Mouse (Mus musculus) CD8-positive naive resting alpha-beta T cell, adult 2 months (primary cell): ENCODE measurements around the gene Rrp15.

Experiments
- DNase-seq, 2 experiments: peaks; one replicate each; pipeline ENCODE4 v3.0.0; 2022; ENCODE audit warnings: low read depth in 2 of 2, low spot score in 2 of 2

Gene Rrp15

DNA sequence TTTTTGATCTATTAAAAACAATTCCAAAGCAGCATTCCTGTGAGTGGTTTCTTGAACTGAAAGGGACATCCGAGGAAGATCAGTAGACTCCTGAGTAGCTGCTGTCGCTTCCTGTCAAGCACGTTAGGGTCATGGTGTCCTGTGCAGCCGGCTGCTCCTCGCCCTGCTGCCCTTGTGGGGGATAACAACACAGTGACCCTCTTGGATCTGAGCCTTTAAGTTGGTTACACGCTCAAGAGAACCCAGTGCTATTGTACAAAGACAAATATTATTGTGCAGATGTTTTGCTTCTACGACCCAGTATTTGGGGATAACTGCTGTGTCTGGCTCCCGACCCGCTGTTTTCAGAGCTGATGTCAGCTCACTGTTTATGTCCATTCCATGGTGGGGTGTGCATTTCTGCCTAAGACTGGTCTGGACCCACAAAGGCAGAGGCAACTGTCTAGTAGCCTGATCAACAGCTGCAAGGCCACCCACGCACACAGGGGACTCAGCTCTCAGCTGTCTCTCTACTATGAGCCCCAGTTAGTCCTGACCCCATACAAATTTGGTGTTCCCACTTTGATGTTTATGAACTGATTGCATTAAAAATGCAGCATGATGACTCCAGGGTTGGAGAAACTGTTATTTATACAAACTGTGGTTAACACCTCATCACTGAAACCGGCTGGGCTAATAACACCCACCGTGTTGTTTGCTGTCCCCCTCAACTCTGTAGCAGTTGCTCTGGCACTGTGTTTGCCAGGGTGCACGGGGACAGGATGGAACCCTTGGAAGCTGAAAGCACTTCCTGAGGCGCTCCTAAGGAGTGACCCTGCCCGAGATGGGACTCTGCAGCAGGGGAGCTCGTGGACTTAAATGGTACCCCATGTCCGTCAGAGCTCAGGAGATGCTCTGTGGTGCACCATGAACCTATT lies 33.9 kb downstream of the Rrp15 start:
- no peak for DNase-seq

DNA sequence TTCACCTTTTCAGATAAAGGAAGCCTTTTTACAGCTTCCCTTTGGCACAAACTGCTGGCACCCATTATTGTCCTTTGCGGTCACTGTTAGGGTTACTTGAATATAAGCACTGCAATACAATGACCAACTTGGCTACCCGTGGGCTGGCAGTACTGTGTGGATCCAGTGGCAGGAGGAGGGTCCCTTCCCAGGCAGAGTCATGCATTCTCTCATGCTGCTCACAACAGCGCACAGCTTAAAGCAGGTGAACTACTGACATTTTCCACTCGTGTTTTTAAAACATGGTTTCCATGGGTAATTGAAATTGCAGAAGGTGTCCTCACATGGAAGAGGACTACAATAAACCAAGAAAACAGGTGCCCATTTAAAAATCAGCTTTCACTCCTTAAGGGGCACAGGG lies 34.9 kb downstream of the Rrp15 start:
- DNase-seq, result no peak

DNA sequence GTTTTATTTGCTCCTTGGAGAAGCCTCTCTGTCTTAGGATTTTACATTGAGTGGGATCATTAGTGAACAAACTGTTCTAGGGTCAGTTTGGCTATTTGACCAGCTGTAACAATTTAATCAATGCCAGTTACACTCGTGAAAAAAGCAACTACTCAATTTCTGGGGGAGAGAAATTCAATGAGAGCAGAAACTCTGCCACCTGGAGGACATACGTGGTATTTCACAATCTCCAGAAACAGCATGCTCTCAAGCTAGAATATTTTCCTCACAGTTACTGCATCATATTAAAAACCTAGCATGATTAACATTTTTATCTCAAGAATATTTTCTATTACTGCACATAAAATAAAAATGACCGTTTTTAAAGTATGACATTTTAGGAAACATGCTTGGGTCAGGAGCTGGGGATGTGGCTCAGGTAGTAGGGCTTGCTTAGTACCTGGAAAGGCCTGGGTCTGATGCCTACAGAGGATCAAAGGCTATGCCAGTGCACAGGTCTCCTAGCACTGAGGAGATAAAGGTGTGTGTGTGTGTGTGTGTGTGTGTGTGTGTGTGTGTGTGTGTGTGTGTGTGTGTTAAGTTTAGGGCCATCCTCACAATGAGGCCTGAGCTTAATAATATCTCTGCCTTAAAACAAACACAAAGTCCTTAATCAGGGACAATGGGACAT lies 36.2 kb downstream of the Rrp15 start:
- DNase-seq, result no peak

DNA sequence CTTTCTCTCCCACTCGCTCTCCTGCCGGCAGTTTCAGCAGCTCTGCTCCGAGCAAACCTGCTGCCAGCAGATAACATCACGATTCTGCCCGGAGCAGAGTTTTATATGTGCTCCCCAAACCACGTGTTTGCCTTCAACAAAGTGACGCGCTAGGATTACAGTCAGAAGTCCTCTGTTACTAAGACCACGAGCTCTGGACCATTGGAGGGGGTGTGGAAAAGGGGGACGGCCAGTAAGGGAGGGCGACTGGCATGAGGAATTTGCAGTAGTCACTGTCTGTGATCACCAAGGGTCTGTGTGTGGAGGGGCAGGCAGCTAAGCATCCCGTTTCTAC lies 43.3 kb downstream of the Rrp15 start, which contains the start of gene Tgfb2:
TSS of gene Tgfb2 (minus strand) at position 75 of the 334 bp plus-strand sequence.
- no peak for DNase-seq

DNA sequence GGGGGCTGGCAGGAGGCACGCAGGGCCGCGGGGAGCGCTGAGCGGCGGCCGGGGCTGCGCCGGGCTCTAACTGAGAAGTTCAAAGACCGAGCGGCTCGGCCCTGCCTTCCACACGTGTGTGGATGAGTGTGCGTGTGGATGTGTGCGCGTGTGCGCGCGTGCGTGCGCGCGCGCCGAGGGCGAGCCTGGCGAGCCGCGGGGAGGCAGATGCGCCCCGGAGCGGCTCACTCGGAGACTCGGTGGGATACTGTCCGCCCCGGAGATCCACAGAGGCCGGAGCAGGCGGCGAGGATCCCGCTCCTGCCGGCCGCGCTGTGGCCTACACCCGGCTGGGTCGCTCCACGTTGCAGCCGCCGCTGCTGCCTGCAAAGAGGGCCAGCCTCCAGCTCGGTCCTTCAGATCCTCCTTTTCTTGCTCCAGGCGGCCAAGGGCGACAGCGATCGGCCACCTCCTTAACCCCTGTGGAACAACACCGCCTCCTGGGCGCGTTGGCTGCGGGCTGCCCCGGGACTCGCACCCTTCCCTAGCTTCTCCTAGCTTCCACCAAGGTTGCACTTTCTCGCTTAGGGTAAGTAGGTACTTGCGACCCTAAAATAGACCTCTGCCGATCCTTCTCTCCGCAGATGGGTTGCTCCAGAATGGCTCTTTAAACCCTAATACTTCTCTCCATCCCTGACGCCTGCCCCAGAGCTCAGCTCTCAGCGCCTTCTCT lies 43.8 kb downstream of the Rrp15 start:
- DNase-seq, result no peak

DNA sequence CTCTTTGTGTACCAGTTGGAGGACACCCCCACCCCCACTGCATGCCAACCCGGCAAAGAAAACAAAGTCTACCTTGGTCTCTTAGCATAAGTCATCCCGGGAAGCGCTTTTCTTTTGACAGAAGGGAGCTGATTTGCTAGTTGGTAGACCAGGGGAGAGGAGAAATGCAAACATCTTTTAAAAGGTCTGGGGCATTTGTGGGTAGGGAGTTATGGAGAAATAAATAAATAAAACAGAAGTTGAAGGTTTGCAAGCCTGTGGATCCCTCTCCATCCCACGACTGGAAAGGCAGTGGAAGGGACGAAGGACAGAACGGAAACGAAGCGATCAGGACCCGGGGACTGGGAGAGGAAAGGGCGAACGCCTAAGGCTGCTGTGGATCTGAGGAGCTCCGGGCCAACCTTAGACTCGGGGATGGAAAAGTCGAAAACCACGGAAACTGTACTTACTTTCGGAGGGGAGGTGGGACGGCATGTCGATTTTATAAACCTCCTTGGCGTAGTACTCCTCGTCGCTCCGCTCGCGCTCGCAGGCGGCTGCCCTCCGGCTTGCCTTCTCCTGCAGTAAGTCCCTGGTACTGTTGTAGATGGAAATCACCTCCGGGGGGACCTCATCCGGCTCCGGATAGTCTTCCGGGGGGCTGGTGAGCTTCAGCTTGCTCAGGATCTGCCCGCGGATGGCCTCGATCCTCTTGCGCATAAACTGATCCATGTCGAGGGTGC lies 45.0 kb downstream of the Rrp15 start:
- no peak for DNase-seq

DNA sequence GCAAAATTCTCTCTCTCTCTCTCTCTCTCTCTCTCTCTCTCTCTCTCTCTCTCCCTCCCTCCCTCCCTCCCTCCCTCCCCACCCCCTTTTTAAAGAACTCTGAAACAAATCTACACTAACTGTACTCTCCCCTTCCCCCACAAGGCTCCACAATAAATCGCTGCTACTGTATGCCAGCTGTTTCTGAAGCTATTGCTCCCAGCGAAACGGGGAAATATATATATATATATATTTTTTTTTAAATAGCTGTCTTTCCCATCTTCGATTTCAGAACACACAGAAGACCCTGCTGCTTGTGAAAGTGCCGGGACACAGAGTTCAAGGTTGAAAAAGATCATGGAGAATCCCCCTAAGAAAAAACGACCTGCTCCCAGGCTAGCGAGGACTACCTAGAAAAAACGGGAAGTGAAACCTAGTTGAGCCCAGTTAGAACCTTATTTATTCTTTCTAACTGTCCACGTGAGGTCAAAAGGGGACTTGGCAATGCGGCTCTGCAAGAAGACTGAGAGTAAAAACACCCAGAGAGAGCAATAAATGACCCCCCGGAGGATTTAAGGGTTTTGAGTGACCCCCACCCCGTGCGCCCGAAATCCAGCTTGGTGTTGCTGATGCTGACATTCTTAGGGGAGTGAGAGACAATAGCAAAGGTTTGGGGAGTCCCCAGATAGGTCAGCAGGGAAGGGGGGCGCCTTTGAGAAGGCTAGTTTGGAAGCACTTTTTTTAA lies 45.7 kb downstream of the Rrp15 start:
- no peak for DNase-seq

DNA sequence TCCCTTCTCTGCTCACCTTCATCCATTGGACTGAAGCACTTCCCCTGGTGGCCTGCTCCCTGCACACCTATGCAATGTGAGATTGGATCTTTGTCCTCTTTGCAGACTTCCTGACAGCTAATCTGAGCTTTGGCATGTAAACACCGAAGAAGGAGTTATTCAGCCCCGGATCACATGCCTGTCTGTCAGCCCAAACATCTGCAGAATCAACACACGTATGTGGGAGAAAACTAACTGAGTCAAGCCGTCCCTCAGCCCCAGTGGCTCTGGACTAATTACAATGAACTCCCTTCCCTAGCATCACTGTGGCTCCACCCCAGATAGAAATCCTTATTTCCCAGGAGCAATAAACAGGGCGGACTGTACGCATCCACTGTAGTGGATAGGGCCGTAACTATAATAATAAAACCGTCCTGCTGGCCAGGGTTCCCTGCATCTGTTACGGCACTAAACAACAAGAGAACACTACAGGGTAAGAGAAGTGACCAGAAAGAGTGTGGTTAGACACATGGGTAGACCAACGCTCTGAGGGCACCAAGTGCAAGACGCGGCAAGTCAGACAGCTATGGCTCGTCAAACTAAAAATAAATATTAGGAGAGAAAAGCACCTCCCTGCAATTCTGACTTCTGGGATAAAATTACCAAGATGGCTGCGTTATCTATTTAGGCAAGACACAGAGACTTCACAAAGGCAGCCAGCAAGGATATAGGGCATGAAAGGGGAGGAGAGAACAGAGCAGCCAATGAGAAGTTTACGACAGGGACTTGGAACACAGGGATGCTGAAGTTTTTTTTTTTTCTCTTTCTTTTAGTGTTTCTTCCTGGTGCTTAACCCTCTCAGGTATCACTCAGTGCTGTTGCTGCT lies 46.5 kb downstream of the Rrp15 start:
- DNase-seq, result no peak

DNA sequence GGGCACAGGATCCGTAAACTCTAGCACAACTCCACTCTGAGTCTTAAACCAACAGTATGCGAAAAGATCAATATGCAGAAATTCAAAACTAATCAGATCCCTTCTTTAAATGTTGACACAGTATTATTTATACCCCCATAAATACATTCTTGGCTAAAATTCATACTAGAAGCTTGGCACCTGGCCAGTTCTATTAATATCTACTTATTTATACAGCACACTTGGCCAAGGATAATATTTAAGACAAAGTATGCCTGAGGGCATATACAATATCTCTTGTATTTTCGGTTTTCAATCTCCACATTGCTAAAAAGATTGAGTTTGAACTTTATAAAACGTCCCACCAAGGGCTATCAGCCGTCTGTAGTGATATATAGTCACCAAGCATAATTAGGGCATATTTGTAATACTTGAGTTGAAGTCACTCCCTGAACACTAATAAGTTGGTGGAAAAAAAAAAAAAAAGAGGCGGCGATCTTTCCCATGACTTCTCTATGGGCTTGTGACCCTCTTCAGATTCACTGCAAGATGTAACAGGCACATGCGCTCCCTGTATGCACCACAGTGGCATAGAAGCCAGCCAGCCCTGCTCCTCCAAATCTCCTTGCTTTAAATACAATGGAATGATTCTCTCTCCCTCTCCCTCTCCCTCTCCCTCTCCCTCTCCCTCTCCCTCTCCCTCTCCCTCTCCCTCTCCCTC lies 47.8 kb downstream of the Rrp15 start:
- no peak for DNase-seq

DNA sequence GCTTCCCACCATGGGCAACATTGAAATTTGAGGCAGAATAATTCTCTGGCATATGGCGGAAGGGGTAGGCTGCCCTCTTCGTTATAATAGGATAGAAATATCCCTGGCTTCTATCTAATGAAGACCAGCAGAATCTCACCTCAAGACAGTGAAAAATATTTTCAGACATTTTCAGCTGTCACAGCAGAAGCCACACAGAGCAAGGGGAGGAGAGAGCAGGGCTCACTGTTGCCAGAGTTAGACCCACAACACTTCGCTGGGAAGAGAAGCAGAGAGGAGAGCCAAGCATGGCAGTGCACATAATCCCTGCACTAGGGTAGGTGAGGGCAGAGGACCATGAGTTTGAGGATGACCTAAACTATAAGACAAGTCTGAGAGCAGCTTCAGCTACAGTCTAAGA lies 48.7 kb downstream of the Rrp15 start:
- no peak for DNase-seq

DNA sequence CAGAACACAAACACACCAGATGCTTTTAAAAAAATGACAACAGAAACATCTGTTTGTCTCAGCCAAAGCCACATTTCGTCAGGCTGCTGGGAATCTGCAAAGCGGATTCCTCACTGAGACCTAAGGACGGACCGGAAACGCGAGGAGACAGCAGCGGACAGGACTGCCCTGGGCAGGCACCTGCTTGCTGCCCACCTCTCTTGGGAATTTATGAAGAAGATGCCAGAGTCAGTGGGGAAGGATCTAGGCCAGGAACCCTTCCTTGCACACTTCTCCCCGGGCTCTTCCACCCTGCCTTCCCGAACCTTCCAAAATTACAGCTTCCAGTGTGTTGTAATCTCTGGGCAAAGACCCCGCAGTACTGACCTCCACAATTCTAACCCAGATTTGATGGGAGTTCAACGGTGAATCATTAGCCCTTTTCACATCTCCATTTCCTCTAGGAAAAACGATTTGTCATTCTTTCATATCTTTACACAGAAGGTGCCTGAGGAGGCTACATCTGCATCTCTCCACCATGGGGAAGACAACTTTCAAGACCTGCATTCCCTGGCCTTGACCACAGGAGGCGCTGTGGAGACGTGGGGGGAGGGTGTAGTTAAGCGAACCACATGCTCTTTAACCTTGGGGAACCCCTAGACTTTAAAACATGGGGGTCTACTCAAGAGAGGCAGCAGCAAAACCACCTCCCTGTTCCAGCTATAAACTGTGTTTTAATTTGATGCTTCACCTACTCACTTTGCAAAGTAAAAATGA lies 50.4 kb downstream of the Rrp15 start:
- no peak for DNase-seq

DNA sequence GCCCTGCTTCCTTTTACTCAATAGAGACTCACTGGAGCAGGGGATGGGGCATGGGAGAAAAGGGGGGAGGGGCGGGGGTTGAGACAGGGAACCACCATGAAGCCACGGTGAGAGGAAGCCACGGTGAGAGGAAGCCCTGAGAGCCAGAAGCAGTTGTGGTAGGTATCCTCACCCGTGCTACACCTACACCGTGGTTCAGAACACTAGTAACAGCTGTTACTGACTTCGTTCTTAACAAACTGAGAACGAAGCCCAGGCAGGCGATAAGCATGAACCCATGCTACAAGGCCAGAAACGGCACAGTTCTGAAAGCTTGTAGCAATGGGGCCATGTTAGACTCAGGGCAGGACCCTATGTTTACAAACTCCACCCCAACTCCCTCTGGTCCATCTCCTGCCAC lies 52.9 kb downstream of the Rrp15 start:
- no peak for DNase-seq

DNA sequence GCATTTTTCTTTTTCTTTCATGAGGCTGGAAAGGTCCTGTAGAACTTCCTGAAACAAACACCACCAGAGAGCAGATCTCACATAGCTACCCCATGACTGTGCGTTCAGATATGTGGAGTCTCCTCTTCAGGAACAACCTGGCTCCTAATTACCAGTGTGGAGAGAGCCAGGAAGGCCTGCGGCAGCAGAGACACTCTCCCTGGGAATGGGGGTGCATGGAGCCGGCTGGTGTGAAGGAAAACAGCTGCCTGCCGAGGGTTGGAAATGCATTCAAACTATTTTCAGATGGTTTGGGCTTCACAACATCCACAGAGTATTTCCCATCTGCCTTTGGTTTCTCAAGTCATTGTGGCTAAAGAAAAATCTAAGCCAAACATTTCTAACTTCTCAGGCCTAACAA lies 53.8 kb downstream of the Rrp15 start:
- DNase-seq, result no peak

DNA sequence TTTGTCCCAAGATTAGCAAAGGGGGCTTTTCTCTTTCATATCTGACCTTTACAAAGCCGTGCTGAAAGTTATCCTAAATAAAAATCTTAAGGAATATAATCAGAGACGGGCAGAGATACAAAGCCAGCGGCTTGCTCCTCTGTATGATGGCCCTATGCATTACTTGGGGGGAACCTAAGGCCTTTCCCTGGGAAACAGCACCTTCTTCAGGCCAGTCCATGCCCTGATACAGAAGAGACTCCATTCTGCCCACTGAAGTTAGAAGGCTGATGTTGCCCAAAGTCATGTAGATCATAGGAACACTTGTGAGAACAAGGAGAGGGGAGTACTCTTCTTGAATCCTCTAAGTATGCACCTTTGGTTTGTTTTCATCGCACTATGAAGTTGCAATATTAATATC lies 56.8 kb downstream of the Rrp15 start:
- no peak for DNase-seq

DNA sequence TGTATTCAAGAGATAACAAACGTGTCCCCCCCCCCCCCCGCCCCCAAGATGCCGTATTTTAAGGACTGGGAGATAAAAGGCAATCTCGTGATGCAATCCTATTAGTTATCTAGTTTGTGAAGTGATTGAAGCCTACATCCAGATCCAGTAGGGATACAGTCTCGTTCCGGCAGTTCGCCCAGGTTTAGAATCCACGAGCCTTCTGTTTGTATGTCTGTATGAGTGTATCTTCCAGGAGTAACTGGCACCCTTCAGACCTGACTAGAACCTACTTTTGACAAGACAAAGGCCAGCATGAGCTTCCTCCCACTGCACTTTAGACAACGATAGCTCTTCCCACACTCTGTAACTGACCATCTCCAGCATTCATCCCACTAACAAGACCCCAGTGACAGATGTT lies 57.5 kb downstream of the Rrp15 start:
- DNase-seq, result no peak

DNA sequence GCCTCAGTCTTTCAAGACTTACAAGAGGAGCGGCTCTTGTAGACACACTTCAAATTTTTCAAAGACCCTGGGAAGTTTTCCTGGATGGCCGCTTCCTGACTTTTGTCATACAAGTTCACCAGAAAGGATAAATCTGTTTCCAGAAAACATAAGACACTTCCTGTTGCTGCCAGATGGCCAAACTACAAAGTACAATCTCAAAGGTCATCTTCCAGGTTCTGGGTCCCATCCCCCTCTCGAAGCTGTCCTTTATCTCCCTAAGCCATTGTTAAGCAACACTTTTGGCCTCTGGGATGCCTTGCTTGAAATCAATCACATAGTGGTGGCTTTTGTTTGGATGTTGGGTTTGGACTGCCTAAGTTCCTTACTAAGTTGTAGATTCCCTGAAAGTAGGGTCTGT lies 65.1 kb downstream of the Rrp15 start:
- no peak for DNase-seq

DNA sequence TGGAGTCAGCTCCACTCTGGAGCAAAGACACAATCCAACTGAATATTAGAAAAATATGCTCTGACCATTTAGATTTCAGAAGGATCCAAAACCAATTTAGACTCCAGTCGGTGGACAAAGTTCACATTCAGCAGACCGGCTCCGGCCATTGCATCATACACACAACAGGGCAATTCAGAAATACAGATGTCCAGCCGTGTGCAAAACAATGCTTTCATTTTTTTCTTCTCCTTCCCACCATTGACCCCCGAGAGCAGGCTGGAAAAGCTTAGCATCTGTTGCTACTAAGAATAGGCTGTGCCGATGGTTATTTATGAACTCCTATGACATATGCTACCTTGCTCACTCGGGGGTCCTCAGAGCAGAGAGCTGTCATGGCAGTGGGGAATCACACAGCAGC lies 66.6 kb downstream of the Rrp15 start:
- DNase-seq, result no peak

DNA sequence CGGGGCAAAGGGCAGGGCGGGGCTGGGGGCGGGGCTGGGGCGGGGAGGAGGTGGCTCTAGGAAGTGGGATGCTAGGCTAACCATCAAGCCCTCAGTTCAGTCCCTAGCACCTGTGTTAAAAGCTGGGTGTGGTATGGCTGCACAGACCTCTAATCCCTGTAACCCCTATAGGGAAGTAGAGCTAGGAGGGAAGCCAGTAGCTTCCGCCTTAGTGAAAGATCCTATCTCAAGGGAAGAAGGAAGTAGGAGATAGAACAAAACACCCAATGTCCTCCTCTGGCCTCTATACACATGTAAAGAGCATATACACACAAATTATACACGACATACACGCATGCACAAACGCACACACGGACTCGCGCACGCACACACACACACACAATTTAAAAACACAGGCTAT lies 71.5 kb downstream of the Rrp15 start:
- DNase-seq, result no peak

DNA sequence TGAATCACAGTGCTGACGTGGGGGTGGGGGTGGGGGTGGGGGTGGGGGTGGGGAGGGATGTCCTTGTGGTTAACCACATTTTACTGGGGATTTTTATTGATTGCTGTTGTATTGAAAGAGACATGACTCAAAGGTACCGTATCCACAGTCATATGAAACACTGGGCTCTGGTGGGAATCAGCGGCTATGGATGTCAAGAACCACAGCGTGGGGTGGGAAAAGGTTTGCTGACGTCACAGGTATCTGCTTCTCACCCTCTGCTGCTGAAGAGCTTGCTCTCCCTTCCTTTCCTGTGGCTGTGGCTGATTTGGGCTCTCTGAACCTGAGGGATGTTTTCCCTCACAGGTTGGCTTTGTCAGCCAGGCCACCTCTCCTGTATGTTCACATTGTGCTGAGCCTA lies 73.0 kb downstream of the Rrp15 start:
- DNase-seq, result no peak
